Mouse (Mus musculus) small intestine, adult 2 months (tissue): Measurements from ENCODE around the gene Reep1.

Source experiments
- CTCF ChIP-seq: fragments of 200-500 bp; IDR thresholded peaks from 2 replicates; pipeline ENCODE4 v1.5.1; 2012; ENCODE audit warnings: low read depth, mild to moderate bottlenecking, control low read depth, inconsistent platforms, low read length, moderate library complexity, mixed read lengths; ENCODE audit not compliant: insufficient replicate concordance, insufficient read length; ENCODE audit errors: extremely low read depth
- POLR2A ChIP-seq: fragments of 200-500 bp; IDR thresholded peaks from 2 replicates; pipeline ENCODE4 v1.6.1; 2012; ENCODE audit warnings: low read depth, mild to moderate bottlenecking, control low read depth, inconsistent platforms, low read length, moderate library complexity

- no peak for TF ChIP-seq CTCF
- no peak for TF ChIP-seq POLR2A
Observed at GRCm38 (mm10) chr6:71778016-71778415, 70.7 kb downstream of the Reep1 start.
